Mouse (Mus musculus) ES-Bruce4 (cell line): ENCODE measurements around the gene Vsig8.

ENCODE experiments used
- CTCF ChIP-seq: IDR thresholded peaks from one replicate; pipeline ENCODE4 v1.8.1; 2011; ENCODE audit warnings: low read depth, low read length
- EP300 ChIP-seq: IDR thresholded peaks from 2 replicates; pipeline ENCODE4 v1.6.1; 2011; ENCODE audit warnings: low read depth, low read length; ENCODE audit not compliant: insufficient read depth
- POLR2A ChIP-seq: IDR thresholded peaks from one replicate; pipeline ENCODE4 v1.8.1; 2011; ENCODE audit warnings: low read length; ENCODE audit not compliant: insufficient read depth

DNA sequence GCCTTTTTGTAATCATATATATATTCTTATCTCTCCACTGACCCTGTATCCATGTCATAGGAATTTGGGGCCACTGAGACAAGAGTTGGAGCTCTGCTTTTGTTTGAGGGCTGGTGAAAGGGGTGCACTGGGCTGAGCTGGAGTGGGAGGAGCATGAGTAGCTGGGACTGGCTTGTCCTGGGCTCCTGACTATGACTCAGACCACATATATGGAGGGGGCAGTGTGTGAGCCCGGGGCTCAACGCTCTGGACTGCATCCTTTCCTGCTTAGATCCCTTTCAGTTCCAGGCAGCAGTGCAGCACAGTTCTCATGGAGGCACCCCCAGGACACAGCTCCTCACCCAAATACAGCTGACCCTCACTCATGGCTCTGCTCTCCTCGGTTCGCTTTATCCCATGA, 9.7 kb upstream of the Vsig8 start:
- TF ChIP-seq EP300 (no peak), POLR2A (no peak), CTCF (no peak)
